Mouse (Mus musculus) MEL (cell line): ENCODE data around the gene Ucp2.

Source experiments
- CTCF ChIP-seq, 3 experiments: IDR thresholded peaks in 2 of 3; conservative IDR thresholded peaks in 1 of 3; 2 replicates each; pipeline ENCODE4 v1.5.1; 2011 to 2012; ENCODE audit warnings: low read length in 3 of 3, low read depth in 2 of 3, mild to moderate bottlenecking in 2 of 3, improper control_type of control experiment in 1 of 3, inconsistent platforms in 1 of 3, mixed read lengths in 1 of 3, moderate library complexity in 1 of 3; ENCODE audit not compliant: control insufficient read depth in 1 of 3, insufficient read depth in 1 of 3, poor library complexity in 1 of 3, severe bottlenecking in 1 of 3
- GABPA ChIP-seq: IDR thresholded peaks from 2 replicates; pipeline ENCODE4 v1.6.1; 2012; ENCODE audit warnings: low read depth, mild to moderate bottlenecking, inconsistent platforms, low read length, improper control_type of control experiment, moderate library complexity
- HCFC1 ChIP-seq: IDR thresholded peaks from 2 replicates; pipeline ENCODE4 v1.6.1; 2012; ENCODE audit warnings: low read depth, mild to moderate bottlenecking, inconsistent platforms, low read length, improper control_type of control experiment, moderate library complexity
- JUND ChIP-seq: IDR thresholded peaks from 2 replicates; pipeline ENCODE4 v1.6.1; 2011; ENCODE audit warnings: low read depth, mild to moderate bottlenecking, improper control_type of control experiment, low read length
- POLR2A ChIP-seq, 2 experiments: IDR thresholded peaks; 2 replicates each; pipeline ENCODE4 v1.6.1; 2011 to 2012; ENCODE audit warnings: low read length in 2 of 2, mild to moderate bottlenecking in 2 of 2, control low read depth in 1 of 2, improper control_type of control experiment in 1 of 2, low read depth in 1 of 2, moderate library complexity in 1 of 2; ENCODE audit not compliant: control insufficient read depth in 1 of 2, insufficient read depth in 1 of 2, poor library complexity in 1 of 2
- RAD21 ChIP-seq: IDR thresholded peaks from 2 replicates; pipeline ENCODE4 v1.6.1; 2011; ENCODE audit warnings: mild to moderate bottlenecking, low read depth, low read length, improper control_type of control experiment
- TBP ChIP-seq: IDR thresholded peaks from 2 replicates; pipeline ENCODE4 v1.8.0; 2011; ENCODE audit warnings: low read depth, low read length, improper control_type of control experiment

DNA sequence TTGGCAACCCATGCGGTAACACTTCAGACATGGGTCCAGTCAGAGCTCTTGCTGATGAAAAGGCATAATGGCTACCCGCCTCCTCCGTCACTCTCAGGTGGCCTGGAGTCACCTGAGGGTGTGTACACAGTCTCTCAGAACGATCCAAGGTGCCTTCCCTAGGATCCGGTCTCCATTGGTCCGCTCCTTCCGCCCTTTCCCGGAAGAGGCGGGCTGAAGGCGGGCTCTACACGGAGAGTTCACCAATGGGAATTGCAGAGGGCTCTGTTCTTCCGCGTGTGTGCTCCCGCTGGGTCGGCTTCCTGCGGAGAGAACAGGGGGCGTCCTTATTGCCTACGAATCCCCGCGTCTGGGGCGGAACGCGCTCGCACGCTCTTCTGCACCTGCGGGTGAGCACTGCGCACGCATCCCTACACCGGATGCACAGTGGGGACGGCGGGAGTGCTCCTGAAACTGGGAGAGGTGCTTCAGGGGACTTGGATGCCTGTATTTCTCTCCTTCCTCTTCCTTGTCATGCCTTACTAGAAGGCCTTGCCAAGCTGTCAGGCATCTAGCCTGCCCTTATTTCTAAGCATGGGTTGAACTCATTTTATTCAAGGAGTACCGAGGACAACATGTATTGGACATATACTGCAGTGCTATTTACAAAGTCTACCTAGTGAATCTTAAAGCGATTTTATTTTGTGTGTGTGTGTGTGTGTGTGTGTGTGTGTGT lies 43.8 kb downstream of the Ucp2 start, which contains the start of gene Coa4:
- peak; percentile 82 for TF ChIP-seq HCFC1
- no peak for TF ChIP-seq CTCF (IDR thresholded peaks at IDR 0.05 in 2 of 3, conservative IDR thresholded peaks at IDR 0.05 in 1 of 3; ENCODE audit: control insufficient read depth in 1 of 3, insufficient read depth in 1 of 3, low read depth in 2 of 3, low read length in 3 of 3, poor library complexity in 1 of 3, severe bottlenecking in 1 of 3)
- no peak for TF ChIP-seq RAD21
- TF ChIP-seq JUND = no peak
- TF ChIP-seq POLR2A (IDR thresholded peaks at IDR 0.05; ENCODE audit: control insufficient read depth in 1 of 2, insufficient read depth in 1 of 2, low read depth in 1 of 2, low read length in 2 of 2, poor library complexity in 1 of 2) = peak in 1 of 2 experiments; percentile 88; a peak in 2 of 4 replicates
- peak; percentile 64; the same call in 1 of the 2 replicates for TF ChIP-seq TBP
- no peak for TF ChIP-seq GABPA
